Mouse (Mus musculus) yolk sac, embryonic 10.5 days (tissue): ENCODE measurements at regions not wholly inside any gene's neighbourhood (a gene's known extent, or its start where the extent isn't known, plus 50 kb on each side); places are given as distances from the start of the nearest gene placed in this dataset.

Experiments
- DNase-seq: peaks from one replicate; pipeline ENCODE4 v3.0.0-alpha.2; 2017; ENCODE audit warnings: low spot score

GRCm38 (mm10) chr13:38753722-38754121, 94.9 kb upstream of the Eef1e1 start:
- no peak for DNase-seq

- no peak for DNase-seq
These were observed 93.0 kb upstream of the Eef1e1 start for GRCm38 (mm10) chr13:38751876-38752275.

- no peak for DNase-seq
These were observed 81.2 kb upstream of the Eef1e1 start for GRCm38 (mm10) chr13:38740066-38740465.

GRCm38 (mm10) chr13:38736361-38737035, 77.6 kb upstream of the Eef1e1 start:
- DNase-seq, result no peak

- no peak for DNase-seq
These were observed 76.4 kb upstream of the Eef1e1 start for GRCm38 (mm10) chr13:38735294-38735693.

- DNase-seq, result no peak
These were observed 74.4 kb upstream of the Eef1e1 start for GRCm38 (mm10) chr13:38733246-38733645.

GRCm38 (mm10) chr13:38725452-38725851, 66.6 kb upstream of the Eef1e1 start:
- no peak for DNase-seq

GRCm38 (mm10) chr13:38721166-38721565, 62.3 kb upstream of the Eef1e1 start:
- no peak for DNase-seq

GRCm38 (mm10) chr13:38714838-38715237, 56.0 kb upstream of the Eef1e1 start:
- no peak for DNase-seq
